Mouse (Mus musculus): ENCODE measurements around the gene Gm11487.
"Not testable (repeated sequence)": the region's sequence is repeated elsewhere in the genome, so short reads cannot be mapped to it uniquely, and the experiment has no call there.

The Gm11487 gene

DNA sequence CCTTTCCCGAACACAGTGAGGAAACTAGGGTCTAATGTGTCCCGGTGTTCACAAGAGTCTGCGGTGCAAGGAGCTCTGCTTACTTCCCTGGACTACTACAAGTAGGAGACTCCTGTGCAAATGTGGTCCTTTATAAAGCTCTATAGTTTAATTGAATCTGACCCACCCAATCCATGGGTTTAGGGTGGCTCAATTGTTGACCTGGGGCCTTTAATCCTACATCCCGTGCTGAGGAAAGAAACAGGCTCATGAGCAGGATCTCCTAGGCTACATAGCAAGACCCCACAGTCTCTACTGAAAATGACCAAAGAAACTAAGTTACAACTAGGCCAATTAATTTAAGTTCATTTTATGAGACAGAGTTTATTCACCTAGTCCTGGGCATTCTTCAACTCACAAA, at the start of gene Gm11487:
TSS of gene Gm11487 (minus strand) at position 101 of the 400 bp plus-strand sequence.
- DNase-seq (ENCODE audit: low spot score in 2 of 2): not testable (repeated sequence)

DNA sequence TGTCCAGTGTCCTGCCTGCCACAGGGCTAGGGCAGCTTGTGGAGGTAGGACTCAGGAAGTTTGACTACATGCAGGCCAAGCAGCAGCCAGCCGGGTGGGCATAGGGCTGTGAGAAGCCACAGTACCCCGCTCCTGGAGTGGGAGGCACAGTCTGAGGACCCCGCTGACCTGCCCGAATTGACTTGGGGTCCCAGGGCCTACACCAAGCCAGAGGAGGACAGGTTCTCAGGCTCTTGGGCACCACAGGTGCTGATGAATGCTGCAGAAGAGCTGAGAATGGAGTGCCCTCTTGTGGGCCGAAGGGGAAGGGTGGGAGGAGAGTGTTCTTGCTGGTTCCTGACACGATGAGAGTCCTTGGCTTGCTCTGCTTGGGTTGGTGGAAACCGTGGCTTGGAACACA, 39.8 kb upstream of the Gm11487 start:
- DNase-seq (ENCODE audit: low spot score in 2 of 2): peak in 1 of 2 experiments; percentile 4

DNA sequence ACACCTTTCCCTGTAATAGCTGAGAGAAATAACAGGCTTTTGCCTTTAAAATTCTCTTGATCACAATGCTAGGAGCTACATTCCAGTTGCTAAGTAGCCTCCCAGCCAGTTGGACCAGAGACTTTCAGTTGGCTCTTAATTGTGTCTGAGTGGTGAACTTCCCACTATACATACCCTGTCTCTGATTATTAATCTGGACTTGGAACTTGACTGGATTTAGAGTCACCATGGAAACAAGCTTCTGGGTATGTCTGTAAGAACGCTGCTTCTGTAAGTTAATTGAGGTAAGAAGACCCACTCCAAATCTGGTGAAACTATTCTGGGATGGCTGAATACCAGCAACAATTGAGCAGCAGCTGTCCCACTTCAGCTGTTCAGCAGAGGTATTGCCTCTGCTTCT, 37.7 kb upstream of the Gm11487 start:
- no peak for DNase-seq (ENCODE audit: low spot score in 2 of 2)

DNA sequence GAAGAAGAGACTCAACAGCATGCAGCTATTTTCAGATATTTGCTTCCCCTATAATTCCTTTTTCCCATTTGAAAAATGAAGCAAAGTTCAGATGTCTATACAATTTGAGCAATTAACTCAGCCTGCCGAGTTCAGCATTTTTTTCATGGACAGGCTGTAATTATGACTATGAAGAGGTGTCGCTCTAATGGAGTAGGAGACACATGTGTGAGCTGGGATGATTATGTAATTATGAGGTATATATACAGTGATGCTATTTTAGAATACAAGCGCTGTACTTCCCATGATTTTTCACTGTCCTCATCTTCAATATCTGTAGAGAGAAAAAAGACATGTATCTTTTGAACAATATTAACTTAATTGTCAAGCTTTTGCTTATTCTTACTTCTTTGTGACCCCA, 21.0 kb upstream of the Gm11487 start:
- DNase-seq (ENCODE audit: low spot score in 2 of 2): no peak

DNA sequence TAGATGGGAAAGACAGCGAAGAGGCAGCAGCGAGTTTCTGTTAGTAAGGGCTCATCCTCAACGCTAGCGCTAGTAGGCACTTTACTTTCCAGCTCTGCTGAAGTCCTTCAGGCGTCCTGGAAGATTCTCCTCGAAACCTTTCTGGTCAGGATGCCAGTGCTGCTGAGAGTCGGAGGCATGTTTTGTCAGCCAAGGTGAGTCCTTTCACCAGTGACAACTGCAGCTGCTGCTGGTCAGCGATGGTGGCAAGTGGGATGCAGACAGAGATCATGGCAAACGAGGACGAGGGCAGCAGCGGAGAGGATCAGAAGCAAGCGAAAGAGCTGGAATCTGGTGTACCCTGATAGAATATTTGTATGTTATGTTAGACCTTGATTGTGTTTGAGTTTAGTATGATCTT, 18.2 kb upstream of the Gm11487 start:
- no peak for DNase-seq (ENCODE audit: low spot score in 2 of 2)

DNA sequence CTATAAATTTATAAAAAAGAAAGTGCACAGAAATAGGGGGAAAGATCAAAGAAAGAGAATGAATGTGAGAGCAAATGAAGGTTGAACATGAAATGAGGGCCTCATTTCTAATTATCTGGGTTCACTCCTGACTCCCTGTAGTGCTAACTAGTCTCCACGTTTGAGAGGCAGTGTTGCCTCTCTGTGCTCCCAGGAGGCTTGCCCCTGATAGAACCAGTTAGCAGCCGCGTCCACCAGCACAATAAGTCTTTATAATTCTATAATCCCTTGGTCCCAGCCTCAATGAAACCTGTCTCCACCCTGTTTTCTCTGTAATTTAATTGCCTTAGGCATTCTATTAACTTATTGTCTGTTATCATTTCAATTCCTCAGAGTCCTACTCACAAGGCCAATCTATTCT, 38.3 kb downstream of the Gm11487 start:
- no peak for DNase-seq (ENCODE audit: low spot score in 2 of 2)
